Mouse (Mus musculus) right cerebral cortex, postnatal 4 days (tissue): ENCODE results near the gene Rfc1.
"Not testable (repeated sequence)": the region's sequence is repeated elsewhere in the genome, so short reads cannot be mapped to it uniquely, and the experiment has no call there.

Source experiments
- DNase-seq: peaks from one replicate; pipeline ENCODE4 v3.0.0-alpha.2; 2022

The Rfc1 gene

DNA sequence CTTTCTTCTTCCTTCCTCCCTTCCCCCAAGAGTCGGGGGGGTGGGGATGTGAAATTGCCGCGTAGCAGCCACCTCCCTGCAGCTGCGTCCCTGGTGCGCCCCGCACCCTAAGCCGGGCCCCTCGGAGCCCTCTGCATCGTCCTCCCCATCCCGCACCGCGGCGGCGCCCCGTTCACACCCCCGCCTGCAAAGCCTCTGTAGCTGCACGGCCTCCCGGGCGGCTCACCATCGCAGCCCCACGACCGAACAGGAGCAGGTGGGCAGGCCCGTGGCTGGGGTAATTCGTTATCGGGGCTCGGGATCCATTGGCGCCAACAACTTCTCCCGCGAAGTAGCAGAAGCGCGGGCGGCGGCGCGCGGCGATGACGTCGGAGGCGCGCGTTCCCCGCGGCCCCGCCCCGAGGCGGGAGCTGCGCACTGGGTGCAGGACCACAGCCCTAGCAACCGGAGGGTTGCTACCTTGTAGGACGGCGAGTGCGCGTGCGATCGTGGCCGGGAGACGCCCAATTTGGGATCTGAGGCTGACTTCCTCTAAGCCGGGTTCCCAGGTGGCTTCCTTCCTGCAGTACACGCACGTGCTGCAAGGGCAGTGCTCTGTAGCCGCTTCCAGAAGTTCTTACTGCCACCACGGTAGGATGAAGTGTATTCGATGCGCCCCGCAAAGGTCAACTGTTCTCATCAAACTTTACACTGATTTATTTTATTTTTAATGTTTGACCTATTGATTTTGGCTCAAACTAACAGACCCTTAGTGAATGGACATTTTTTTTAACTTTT lies at the start of gene Rfc1:
TSS of gene Rfc1 (minus strand) at position 373 of the 777 bp plus-strand sequence.
- peak; percentile 85 for DNase-seq

DNA sequence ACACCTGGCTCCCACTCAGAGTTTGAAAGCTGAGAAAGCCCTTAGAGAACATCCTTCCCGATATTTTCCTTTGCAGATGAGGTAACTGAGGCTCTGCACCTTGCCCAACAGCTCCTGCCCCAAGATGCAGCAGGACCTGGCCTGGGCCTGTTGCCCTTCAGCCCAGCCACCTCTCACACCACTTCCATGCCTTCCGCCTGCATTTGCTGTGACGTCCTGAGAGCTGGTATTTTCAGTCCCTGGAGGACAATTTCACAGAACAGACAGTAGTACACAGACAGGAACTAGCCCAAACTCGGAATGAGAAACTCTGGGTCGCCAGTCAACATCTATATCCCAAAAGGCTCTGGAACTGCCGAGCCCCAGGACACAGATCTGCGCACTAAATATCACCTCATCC lies 39.3 kb upstream of the Rfc1 start:
- no peak for DNase-seq

DNA sequence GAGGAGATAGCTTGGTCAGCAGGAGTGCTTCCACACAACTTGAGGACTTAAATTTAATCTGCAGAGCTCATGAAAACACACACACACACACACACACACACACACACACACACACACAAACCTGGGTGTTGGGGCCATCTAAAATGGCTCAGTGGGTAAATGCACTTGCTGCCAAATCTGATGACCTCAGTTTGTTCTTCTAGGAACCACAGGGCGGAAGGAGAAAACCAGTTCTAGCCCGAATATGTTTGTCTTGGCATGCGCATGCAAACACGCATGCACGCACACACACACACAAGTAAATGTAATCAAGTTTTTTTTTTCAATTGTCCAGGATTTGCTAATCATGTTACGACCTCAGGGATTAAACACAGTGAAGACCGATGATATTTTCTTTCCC lies 36.1 kb upstream of the Rfc1 start:
- no peak for DNase-seq

DNA sequence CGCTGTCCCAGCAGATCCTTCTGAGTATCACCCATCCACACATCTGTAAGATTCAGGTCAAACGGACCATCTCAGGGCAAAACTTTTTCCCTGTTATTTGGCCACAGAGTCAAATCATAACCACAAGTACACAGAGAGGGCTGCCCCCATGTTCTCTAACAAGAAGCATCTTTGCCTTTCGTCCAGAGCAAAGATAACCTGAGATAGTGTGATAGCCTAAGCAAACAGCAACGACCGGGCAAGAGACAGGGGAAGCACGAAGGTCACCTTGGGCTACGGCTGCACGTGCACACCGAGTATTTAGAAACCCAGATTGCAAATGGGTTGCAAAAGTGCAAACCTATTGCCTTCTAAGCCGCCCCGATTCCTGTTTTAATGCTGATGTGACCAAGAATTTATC lies 32.4 kb upstream of the Rfc1 start:
- no peak for DNase-seq

DNA sequence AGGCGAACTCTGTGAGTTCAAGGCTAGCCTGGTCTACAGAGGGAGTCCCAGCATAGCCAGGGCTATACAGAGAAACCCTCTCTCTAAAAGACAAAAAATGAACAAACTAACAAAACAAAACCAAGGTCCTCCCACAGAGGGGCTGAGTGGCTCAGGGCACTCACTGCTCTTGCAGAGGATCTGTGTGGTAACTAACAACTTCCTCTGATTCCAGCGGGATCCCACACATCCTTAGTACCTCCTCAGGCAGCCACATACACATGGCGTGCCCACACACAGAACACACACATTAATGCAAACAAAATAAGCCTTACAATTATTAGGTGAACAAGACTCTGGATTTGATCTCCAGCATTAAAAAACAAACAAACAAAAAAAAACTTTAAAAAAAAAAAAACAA lies 22.3 kb upstream of the Rfc1 start:
- DNase-seq: no peak

DNA sequence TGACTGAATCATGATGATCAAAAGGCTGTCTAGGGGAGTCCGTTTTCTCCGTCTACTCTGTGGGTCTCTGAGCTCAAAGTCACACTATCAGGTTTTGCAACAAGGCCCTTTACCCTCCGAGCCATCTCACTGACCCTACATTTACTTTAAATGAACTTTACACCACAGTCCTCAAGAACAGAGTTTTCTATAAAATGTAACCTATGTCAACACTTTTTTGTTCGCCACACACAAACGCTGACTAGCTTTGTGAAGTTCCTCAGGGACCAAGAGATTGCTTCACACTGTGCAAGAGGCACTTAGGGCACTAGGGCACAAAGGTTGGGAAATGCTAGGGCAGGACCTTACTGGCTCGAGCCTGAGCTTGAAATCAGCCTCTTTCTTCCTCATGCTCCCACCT lies 21.4 kb upstream of the Rfc1 start:
- DNase-seq: no peak

DNA sequence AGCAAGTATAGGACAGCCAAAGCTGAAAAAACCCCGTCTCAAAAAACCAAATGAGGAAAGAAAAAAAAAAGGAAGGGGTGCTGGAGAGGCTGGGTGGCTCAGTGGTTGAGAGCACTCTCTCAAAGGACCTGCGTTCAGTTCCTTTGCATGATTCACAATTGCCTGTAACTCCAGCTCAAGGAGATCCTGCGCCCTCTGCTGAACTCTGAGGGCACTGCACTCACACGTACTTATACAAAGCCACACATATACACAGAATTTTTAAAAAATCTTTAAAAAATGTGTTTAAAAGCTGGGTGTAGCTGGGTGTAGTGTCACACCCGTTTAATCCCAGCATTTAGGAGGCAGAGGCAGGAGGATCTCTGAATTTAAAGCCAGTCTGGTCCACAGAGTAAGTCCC lies 19.5 kb upstream of the Rfc1 start:
- DNase-seq: no peak

DNA sequence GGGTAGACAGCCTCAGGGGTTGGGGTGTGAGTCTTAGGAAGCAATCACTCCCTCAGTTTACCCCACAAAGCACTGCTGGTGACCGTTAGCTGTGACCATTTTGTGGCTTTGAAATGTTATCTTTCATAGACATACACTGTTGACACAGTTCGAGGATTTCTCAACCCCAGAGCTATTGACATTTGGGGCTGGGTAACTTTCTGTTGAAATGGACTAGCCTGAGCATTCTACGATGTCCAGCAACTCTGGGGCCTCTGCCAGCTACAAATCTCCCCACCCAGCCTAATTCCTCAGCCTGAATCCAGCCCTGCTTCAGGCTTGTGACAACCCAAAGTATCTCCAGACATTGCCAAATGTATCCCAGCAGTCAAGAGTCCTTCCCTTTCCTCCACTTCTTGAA lies 18.6 kb upstream of the Rfc1 start:
- DNase-seq: no peak

DNA sequence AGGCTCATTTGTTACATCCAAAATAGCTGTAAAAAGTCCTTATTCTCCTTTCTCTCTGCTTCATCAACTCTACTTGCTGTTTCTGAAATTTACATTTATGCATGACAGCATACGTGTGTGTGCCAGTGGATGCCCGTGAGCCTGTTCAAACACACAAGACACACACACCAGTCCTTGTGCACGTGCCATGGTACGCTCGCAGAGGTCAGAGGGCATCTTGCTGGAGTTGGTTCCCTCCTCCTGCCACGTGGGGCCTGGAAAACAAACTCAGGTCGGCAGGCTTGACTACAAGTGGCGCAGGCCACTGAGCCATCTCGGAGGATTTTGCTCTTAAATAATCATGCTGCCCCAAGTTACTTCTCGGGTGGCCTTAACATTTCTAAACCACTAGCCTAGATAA lies 15.0 kb upstream of the Rfc1 start:
- no peak for DNase-seq

DNA sequence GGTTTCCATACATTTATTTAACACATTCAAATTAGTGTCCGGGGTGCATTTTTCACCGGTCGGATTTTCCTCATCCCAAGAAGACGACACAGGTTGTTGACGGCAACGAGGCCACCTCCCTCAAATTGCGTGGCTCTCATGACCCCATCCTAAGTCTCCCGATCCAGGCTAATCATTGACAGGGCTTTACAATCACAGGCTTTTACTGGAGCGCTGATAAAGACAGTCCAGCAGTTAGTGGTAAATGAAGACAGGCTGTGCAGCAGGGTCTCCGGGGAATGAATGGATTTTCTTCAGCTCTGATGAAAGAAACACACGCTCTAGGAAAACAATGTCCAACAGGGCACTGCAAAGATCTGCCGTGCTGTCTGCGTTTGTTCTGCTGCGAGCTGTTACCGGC lies 12.7 kb upstream of the Rfc1 start, which contains the start of gene Klb:
TSS of gene Klb (plus strand) at position 147 of the 400 bp plus-strand sequence.
- DNase-seq: no peak

DNA sequence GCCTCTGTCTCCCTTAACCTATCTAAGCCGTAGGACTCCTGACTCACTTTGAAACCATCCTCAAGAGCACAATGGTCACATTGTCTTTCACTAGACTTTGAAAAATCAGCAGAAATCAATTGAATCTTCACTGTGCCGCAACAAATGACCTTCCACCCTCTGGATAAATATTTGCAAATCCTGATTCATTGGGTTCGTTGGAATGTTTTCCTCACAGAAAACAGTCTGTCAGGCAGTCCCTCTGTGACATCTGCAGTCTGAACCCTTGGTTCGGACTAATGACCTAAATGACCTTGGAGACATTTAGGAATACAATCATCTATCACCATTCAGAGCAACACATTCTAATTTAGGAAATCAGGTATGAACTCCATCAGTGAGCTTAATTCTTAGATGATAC lies 4.7 kb upstream of the Rfc1 start:
- no peak for DNase-seq

DNA sequence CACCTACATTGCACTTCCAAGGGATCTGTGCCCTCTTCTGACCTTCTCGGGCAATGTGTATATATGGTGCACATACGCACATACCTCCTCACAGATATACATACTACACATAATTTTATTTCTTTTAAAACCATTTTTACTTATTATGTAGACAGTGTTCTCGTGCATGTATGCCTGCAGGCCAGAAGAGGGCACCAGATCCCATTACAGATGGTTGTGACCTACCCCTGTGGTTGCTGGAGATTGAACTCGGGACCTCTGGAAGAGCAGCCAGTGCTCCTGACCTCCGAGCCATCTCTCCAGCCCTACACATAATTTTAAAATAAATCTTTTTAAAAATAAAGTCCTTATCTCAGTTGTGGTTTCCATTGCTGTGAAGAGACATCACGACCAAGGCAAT lies 2.9 kb upstream of the Rfc1 start:
- DNase-seq: no peak

DNA sequence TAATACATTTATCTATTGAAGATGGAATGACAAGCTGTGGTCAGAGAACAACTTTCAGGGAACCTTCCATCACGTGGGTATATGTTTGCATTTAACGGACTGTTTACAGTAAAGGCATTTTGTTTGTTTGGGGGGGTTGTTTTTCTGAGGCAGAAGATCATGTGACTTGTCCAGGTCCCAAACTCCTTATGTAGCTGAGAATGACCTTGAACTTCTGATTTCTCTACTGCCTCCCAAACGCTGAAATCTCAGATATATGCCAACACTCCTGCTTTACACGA lies 545 bp upstream of the Rfc1 start:
- no peak for DNase-seq

DNA sequence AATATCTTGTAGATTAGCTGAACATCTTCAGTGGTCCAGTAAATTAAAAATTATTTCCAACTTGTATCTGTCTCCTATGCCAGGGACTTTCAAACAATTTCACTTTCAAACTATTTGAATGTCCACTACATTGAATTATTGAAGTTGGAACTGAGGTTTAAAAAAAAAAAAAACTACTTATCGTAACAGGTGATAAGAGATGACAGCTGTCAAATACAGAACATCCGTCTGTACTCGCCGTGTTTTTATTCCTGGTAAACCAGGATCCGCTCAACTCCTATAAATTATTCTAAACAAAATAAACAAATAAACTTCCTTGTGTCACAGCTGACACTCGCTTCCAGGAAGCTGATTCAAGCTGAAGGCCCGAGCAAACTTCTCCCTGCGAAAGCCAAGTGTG lies 682 bp downstream of the Rfc1 start:
- no peak for DNase-seq

DNA sequence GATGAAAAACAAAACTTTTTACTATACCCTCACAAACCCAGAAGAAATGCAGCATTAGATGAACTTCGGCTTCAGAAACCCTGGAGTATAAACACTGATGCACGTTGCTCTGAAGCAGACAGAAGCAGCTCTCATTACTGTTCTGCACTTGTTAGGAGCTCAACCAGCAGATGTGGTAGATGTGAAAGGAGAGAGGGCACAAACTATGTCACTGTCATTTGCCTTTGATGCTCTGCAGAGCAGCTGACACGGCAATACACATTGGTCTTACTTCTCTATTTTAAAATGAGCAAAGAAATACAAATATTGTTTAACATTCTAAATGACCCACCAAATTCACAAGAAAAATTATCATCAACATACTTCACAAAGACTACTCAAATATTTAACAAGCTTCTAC lies 5.5 kb downstream of the Rfc1 start:
- DNase-seq: no peak

DNA sequence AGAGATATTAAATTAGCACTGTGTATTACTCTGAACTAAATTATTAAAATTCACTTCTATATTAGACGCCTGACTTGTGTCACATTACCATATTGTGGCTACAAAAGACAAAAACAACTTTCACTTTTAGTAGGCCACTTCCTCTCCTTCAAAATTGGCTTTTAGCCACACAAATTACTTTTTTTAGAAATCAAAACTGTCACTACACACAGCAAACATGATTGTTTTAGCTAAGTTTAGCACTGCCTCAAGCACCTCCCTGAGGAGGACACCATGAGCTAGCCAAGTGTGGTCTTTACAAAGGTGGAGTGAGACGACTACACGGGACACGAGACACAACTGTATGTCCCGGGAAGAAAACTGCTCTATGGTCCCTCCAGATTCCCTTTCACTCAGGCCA lies 9.3 kb downstream of the Rfc1 start:
- DNase-seq: no peak

DNA sequence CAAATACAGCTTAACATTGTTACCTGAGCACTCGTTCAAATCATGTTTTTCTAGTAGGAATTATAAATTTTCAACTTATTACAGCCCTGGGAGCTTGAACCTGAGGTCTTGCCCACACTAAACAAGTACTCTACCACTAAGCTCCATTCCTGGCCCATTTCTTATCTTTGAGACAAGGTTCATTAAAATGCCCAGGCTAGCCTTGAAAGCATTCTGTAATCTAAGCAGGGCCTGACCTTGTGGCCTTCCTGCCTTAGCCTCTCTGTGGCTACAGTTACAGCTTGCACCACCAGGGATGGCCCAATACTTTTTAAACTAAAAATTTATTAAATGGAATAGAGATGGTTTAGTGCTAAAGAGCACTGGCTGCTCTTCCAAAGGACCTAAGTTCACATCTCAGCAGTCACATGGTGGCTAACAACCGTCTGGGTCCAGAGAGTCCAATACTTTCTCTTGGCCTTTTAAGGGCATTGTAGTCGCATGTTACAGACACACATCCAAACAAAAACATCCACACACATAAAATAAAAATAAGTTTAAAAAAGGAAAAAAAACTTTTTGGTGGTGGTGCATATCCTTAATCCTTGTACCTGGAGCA lies 10.6 kb downstream of the Rfc1 start:
- DNase-seq: no peak

DNA sequence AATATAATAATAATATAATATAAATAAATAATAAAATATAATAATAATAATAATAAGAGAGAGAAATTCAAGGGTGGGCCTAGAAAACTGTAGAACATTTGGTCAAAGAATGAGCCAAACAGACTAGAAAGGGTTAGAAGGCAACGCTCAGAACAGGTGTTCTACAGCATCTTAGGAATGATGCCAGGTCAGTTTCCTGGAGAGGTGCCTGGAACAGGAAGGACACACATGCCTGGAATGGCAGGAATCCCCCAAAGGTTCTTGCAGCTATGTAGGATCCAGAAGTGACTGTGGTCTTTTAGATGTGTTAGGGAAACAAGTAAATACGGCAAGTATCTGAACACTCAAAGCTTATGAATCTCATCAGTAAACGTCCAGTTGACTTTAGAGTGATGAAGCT lies 11.2 kb downstream of the Rfc1 start:
- DNase-seq: no peak

DNA sequence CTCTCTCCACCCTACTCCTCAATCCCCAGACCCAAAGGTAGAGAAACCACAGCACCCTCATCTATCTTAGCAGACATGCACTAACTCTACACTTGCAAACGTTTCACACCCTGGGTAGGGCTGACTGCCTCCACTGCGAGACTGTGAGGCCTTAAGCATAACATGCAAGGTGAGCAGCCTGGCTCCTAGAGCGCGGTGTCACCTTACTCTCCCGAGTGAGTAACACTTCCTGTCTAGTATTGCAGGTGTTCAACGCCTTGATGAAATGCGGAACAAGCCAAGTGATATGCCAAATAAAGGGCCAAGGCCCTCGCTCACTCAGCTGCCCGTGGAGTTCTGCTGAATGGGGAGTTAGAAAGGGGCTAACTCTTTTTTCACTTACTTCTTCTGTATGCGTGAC lies 13.3 kb downstream of the Rfc1 start:
- no peak for DNase-seq

DNA sequence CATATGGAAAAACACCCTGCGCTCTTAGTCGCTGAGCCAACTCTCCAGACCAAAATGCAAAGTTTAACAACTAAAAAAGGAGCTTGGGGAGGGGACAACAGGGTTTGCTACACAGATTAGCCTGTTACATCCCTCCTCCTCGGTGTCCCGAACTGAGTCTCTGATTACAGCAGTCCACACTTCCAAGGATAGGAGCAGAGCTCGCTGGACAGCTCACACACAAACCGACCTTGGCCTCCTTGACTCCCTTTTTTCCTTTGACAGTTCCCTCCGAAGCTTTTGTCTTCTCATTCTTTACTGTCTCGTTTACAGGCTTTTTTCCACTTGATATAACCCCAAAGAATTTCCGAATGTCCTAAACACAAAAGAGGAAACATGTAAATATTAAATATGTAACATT lies 16.3 kb downstream of the Rfc1 start:
- no peak for DNase-seq

DNA sequence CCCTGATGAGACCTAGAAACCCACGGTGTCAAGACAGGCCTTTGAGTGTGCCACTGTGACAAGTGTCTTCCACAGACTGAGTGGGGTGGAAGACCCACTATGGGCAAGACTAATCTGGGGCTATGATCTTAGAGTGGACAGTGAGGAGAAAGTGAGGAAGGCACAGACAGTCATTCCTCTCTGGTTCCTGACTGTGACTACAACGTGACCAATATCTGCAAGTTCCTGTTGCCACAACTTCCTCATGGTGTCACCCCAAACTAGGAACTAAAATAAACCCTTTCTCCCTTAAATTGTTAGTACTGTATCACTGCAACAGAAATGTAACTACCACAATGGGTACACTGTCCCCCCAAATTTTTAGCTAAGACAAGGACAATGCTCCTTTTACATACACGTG lies 26.6 kb downstream of the Rfc1 start:
- no peak for DNase-seq

DNA sequence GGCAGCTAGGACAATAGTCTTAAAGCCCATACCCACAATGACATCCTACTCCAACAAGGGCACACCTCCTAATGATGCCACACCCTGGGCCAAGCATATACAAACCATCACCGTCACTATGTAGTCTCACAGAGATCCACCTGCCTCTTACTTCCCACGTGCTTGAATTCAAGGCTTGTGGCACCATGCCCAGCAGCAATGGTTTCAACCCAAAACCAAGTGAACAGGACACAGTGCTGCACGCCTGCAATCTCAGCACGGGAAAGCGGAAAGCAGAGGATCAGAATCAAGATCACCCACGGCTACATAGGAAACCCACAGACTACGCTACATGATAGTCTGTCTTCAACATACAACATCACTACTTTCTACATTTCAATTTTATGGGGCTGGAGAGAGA lies 27.3 kb downstream of the Rfc1 start:
- no peak for DNase-seq

DNA sequence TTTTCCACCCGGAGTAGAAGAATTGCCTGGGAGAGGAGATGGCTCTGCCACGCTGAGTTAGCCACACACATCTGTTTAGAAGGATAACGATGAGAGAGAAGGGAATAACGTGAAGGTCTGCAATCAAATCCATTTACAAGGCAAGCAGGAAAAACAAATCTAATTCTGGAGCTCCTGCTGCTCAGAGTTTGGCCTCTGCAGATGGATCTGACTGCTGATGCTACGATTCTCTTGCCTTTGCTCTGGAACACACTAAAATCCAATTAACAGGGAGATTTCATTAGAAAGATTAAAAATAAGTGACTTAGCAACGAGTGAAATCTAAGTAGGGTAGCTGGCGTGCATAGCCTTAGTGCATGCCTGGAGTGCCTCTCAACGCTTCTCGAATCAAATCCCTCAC lies 30.0 kb downstream of the Rfc1 start:
- no peak for DNase-seq

DNA sequence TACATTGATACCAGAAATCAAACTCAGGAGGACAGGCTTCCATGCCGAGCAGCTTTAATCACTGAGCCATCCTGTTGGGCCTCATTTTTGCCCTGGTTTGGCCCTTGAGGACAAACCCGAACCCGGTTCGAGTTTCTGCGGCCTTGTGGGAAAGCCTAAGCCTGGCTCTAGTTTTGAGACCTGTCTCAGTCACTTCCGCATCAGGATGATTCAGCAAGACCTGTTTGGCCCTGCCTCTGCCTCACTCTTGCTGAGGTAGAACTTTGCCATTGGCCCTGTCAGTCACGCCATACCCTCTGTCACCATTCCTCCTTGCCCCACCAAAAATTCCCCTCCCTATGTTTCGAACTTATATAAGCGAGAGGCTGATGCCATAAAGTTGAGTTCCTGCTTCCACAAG lies 35.3 kb downstream of the Rfc1 start:
- DNase-seq: no peak

DNA sequence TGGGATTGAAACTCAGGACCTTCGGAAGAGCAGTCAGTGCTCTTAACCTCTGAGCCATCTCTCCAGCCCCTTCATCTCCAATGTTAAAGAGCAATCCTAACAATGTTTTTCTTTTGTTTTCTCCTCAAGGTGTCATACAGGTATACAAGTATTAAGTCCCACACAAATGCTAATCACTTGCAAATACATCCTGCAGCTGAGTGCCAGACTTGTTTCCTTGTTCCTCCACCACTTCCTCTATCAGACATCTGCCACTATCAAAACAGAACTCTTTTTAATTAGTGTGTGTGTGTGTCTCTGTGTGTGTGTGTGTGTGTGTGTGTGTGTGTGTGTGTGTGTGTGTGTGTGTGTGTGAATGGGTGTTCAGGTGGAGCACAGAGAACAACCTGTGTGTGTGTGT lies 35.8 kb downstream of the Rfc1 start:
- not testable (repeated sequence) for DNase-seq
